Mouse (Mus musculus): Measurements from ENCODE around the gene Mpi. TPM values are rescaled to one million over a fixed set of nuclear protein-coding genes. Genes with fewer than 3 reads are reported as not detected.

The Mpi gene
- polyA plus RNA-seq, 1 experiment from 2014 or later, result 80.5 TPM

Other genes starting within 250 kb of the Mpi start
- gene Ppcdc, start 112.6 kb downstream of the Mpi start, polyA plus RNA-seq (2015; fragmentation: Nextera tagmentation; extraction: Ambion mirVana), result 19.4 and 20.5 TPM in 2 replicates
- gene Scamp5, start 84.7 kb downstream of the Mpi start, polyA plus RNA-seq (2015; fragmentation: Nextera tagmentation; extraction: Ambion mirVana), result 165 and 168 TPM in 2 replicates
- 21.0 and 21.4 TPM in 2 replicates for gene Rpp25, start 48.7 kb downstream of the Mpi start, polyA plus RNA-seq (2015; fragmentation: Nextera tagmentation; extraction: Ambion mirVana)
- gene Cox5a, start 31.5 kb downstream of the Mpi start, polyA plus RNA-seq (2015; fragmentation: Nextera tagmentation; extraction: Ambion mirVana), result 890 and 1,047 TPM in 2 replicates
- 23.6 and 24.4 TPM in 2 replicates for gene Fam219b, start 15.2 kb downstream of the Mpi start, polyA plus RNA-seq (2015; fragmentation: Nextera tagmentation; extraction: Ambion mirVana)
- 49.4 and 50.1 TPM in 2 replicates for gene Scamp2, start 8.2 kb upstream of the Mpi start, polyA plus RNA-seq (2015; fragmentation: Nextera tagmentation; extraction: Ambion mirVana)
- 32.0 and 33.9 TPM in 2 replicates for gene Ulk3, start 36.7 kb upstream of the Mpi start, polyA plus RNA-seq (2015; fragmentation: Nextera tagmentation; extraction: Ambion mirVana)
- gene Cplx3, start 53.5 kb upstream of the Mpi start, polyA plus RNA-seq (2015; fragmentation: Nextera tagmentation; extraction: Ambion mirVana), result 0.18 and 0.49 TPM in 2 replicates
- not detected in 2 replicates for gene Lman1l, start 68.0 kb upstream of the Mpi start, polyA plus RNA-seq (2015; fragmentation: Nextera tagmentation; extraction: Ambion mirVana)
- 49.0 and 58.4 TPM in 2 replicates for gene Csk, start 100.9 kb upstream of the Mpi start, polyA plus RNA-seq (2015; fragmentation: Nextera tagmentation; extraction: Ambion mirVana)
- gene Cyp1a2, start 130.9 kb upstream of the Mpi start, polyA plus RNA-seq (2015; fragmentation: Nextera tagmentation; extraction: Ambion mirVana), result not detected in 2 replicates
- 0.13 and 0.26 TPM in 2 replicates for gene Cyp1a1, start 135.2 kb upstream of the Mpi start, polyA plus RNA-seq (2015; fragmentation: Nextera tagmentation; extraction: Ambion mirVana)
- gene Edc3, start 155.8 kb upstream of the Mpi start, polyA plus RNA-seq (2015; fragmentation: Nextera tagmentation; extraction: Ambion mirVana), result 29.7 and 31.9 TPM in 2 replicates
- gene Clk3, start 213.1 kb upstream of the Mpi start, polyA plus RNA-seq (2015; fragmentation: Nextera tagmentation; extraction: Ambion mirVana), result 57.2 and 66.1 TPM in 2 replicates